Mouse (Mus musculus): ENCODE measurements around the gene Irf6. TPM values are rescaled to one million over a fixed set of nuclear protein-coding genes. Genes with fewer than 3 reads are reported as not detected.

Gene Irf6
- polyA plus RNA-seq, 1 experiment from 2014 or later: 5.9 TPM

DNA sequence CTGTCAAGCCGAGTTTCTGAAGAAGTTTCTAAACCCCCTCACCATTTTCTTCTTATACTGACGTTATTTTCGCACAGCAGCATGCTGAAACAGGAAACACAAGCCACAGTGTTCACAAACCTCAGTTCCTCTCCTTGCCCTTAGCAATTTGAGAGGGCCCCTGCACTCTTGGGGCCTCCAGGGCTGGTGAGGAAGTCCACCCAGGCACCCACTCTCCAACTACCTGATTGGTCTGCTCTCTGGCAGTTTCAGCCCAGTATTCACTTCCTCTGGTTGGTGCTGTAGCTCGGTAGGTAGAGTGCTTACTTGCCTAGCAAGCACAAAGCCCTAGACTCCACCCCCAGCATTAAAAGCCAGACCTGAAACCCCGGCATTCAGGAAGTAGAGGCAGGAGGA, 48.5 kb downstream of the Irf6 start, which contains the start of gene Traf3ip3:
Gene Traf3ip3, minus strand, starts transcription at position 321 of the 396 bp plus-strand sequence.
- no peak within 1 kb of the TSS for H3K27ac ChIP-seq (replicated peaks)
- no peak for ATAC-seq (ENCODE audit: extremely low read depth, insufficient number of reproducible peaks, low FRiP score, low TSS enrichment)

GRCm38 (mm10) chr1:193203821-193204220, 50.9 kb downstream of the Irf6 start:
- H3K9ac ChIP-seq: no peak overlapping the region
- ATAC-seq (ENCODE audit: extremely low read depth, insufficient number of reproducible peaks, low FRiP score, low TSS enrichment): no peak
- H3K4me3 ChIP-seq: no peak overlapping the region
- H3K27me3 ChIP-seq (replicated peaks): no peaks in the 10 kb centered on the region
- H3K4me2 ChIP-seq: no peak overlapping the region
- no peaks in the 10 kb centered on the region for H3K9me3 ChIP-seq
- no peak overlapping the region for H3K27ac ChIP-seq (replicated peaks)
- no peaks in the 10 kb centered on the region for H3K36me3 ChIP-seq
- 0 out of 2 replicates have a peak, but pooled peaks cover 2% of the 10 kb centered on the region for H3K4me1 ChIP-seq
- 50% methylated on average over 2 of the region's 2 CpGs for WGBS

More for the DNA sequence above, 48.5 kb downstream of the Irf6 start, which contains the start of gene Traf3ip3:
- H3K4me3 ChIP-seq: no peak within 1 kb of the TSS
- peaks cover 7% of the 10 kb centered on the region; the same call in 1 of the 2 replicates for H3K4me1 ChIP-seq
- no peak within 1 kb of the TSS for H3K9ac ChIP-seq
- no peak within 1 kb of the TSS for H3K4me2 ChIP-seq
- H3K36me3 ChIP-seq: no peaks in the 10 kb centered on the region
- no peaks in the 10 kb centered on the region for H3K9me3 ChIP-seq
- H3K27me3 ChIP-seq (replicated peaks): no peaks in the 10 kb centered on the region
- WGBS: 59% methylated on average over 5 of the region's 5 CpGs

DNA sequence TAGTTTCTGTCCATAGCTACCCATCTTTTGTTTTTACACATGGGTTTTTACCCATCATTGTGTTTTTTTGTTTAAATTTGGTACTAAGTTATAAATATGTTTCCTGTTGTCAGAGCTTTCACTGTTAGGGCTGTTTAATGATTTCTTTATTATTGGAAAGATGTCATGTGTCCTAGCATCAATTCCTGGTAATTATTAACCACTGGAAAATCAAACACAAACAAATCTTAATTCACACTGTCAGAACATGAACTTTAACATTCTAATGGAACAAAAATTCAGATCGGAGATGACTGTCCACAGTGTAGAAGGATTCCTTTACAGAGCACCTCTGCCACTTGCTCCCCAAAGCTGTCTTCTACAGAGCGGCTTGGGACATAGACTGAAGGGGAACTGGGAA, 52.5 kb downstream of the Irf6 start:
- no peak overlapping the region for H3K4me3 ChIP-seq
- H3K9ac ChIP-seq: no peak overlapping the region
- ATAC-seq (ENCODE audit: extremely low read depth, insufficient number of reproducible peaks, low FRiP score, low TSS enrichment): no peak
- 82% methylated on average over 2 of the region's 2 CpGs for WGBS
- H3K27ac ChIP-seq (replicated peaks): no peak overlapping the region
- H3K4me1 ChIP-seq: 0 out of 2 replicates have a peak, but pooled peaks cover 2% of the 10 kb centered on the region
- no peaks in the 10 kb centered on the region for H3K27me3 ChIP-seq (replicated peaks)
- no peaks in the 10 kb centered on the region for H3K9me3 ChIP-seq
- H3K36me3 ChIP-seq: no peaks in the 10 kb centered on the region
- H3K4me2 ChIP-seq: no peak overlapping the region

- Histone ChIP-seq H3K9ac (no peak within 1 kb of the TSS), H3K36me3 (no peaks in the 10 kb centered on the region), H3K27me3 (replicated peaks) (no peaks in the 10 kb centered on the region), H3K27ac (replicated peaks) (no peak within 1 kb of the TSS), H3K4me2 (no peak within 1 kb of the TSS), H3K4me3 (no peak within 1 kb of the TSS), H3K4me1 (0 out of 2 replicates have a peak, but pooled peaks cover 2% of the 10 kb centered on the region), H3K9me3 (no peaks in the 10 kb centered on the region)
- 72% methylated on average over 3 of the region's 3 CpGs for WGBS
- no peak for ATAC-seq (ENCODE audit: extremely low read depth, insufficient number of reproducible peaks, low FRiP score, low TSS enrichment)
These were observed 54.6 kb downstream of the Irf6 start, which contains the start of gene Lamb3 for GRCm38 (mm10) chr1:193207503-193207902. Lamb3 (plus strand) TSS chr1:193207699.

GRCm38 (mm10) chr1:193208178-193208577, 55.3 kb downstream of the Irf6 start:
- H3K27me3 ChIP-seq (replicated peaks): no peaks in the 10 kb centered on the region
- no peak overlapping the region for H3K4me3 ChIP-seq
- H3K36me3 ChIP-seq: no peaks in the 10 kb centered on the region
- H3K9me3 ChIP-seq: no peaks in the 10 kb centered on the region
- ATAC-seq (ENCODE audit: extremely low read depth, insufficient number of reproducible peaks, low FRiP score, low TSS enrichment): no peak
- 0 out of 2 replicates have a peak, but pooled peaks cover 2% of the 10 kb centered on the region for H3K4me1 ChIP-seq
- H3K9ac ChIP-seq: no peak overlapping the region
- no peak overlapping the region for H3K4me2 ChIP-seq
- H3K27ac ChIP-seq (replicated peaks): no peak overlapping the region
- 26% methylated on average over 2 of the region's 2 CpGs for WGBS

DNA sequence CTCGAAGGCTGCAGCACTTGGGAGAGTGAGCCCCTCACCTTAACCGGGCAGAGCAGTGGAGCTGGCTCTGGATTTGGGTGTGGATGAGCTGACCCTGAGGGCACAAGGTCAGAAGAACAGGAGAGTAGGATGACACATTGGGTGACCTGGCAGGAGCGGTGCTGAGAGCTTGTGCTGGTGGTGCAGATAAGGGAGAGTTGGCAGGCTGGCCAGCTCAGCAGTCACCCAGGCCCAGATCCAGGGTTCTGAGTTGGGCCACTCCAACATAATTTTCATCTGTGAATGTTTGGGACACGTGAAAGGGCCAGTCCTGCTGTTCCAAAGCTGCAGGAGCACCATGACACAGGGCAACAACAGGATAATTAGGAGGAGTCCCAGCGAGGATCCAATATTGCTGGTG, 58.5 kb downstream of the Irf6 start:
- 60% methylated on average over 5 of the region's 5 CpGs for WGBS
- H3K4me3 ChIP-seq: no peak overlapping the region
- H3K27ac ChIP-seq (replicated peaks): no peak overlapping the region
- ATAC-seq (ENCODE audit: extremely low read depth, insufficient number of reproducible peaks, low FRiP score, low TSS enrichment): no peak
- H3K9ac ChIP-seq: no peak overlapping the region
- H3K9me3 ChIP-seq: no peaks in the 10 kb centered on the region
- no peaks in the 10 kb centered on the region for H3K27me3 ChIP-seq (replicated peaks)
- no peaks in the 10 kb centered on the region for H3K36me3 ChIP-seq
- H3K4me2 ChIP-seq: no peak overlapping the region
- no peaks in the 10 kb centered on the region for H3K4me1 ChIP-seq

DNA sequence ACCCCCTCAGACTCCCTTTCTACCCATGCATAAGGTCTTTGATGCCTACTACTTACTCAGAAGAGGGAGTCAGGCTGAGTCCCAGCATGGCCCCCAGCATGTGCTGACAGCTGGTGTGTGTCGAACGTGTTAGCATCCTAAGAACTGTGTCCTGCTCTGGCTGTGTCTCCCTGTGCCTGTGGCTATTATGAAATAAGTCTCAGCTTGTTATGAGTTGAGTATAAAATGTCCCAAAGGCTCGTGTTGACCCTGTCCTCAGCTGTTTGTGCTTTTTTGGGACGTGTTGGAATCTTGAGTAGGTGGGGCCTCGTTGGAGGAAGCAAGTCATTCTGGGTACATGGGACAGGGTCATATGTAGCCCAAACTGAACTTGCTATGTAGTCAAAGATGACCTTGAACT, 61.1 kb downstream of the Irf6 start:
- H3K36me3 ChIP-seq: no peaks in the 10 kb centered on the region
- WGBS: 53% methylated on average over 5 of the region's 5 CpGs
- H3K27me3 ChIP-seq (replicated peaks): no peaks in the 10 kb centered on the region
- H3K4me3 ChIP-seq: no peak overlapping the region
- H3K27ac ChIP-seq (replicated peaks): no peak overlapping the region
- H3K9ac ChIP-seq: no peak overlapping the region
- no peaks in the 10 kb centered on the region for H3K9me3 ChIP-seq
- H3K4me1 ChIP-seq: no peaks in the 10 kb centered on the region
- no peak for ATAC-seq (ENCODE audit: extremely low read depth, insufficient number of reproducible peaks, low FRiP score, low TSS enrichment)
- no peak overlapping the region for H3K4me2 ChIP-seq

DNA sequence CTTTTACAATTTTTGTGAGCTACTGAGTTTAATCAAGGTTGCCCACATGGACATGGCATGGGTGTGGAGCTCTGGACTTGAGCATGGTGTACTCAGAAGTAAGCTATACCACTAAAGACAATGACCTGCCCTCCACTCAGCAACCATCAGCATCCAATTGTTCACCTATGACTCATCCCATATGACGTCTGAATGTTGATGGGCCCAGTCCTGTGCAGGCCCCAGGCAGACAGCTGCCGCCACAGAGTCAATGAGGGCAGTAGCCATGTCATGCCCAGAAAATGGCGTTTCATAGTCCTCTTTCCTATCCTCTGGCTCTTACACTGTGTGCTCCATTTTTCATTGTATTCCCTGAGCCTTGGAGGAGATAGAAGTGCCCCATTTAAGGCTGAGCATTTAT, 63.1 kb downstream of the Irf6 start:
- H3K4me1 ChIP-seq: no peaks in the 10 kb centered on the region
- no peaks in the 10 kb centered on the region for H3K36me3 ChIP-seq
- no peak overlapping the region for H3K9ac ChIP-seq
- no peaks in the 10 kb centered on the region for H3K27me3 ChIP-seq (replicated peaks)
- no peak overlapping the region for H3K4me3 ChIP-seq
- H3K27ac ChIP-seq (replicated peaks): no peak overlapping the region
- H3K4me2 ChIP-seq: no peak overlapping the region
- H3K9me3 ChIP-seq: no peaks in the 10 kb centered on the region
- WGBS: 57% methylated on average over 3 of the region's 3 CpGs
- ATAC-seq (ENCODE audit: extremely low read depth, insufficient number of reproducible peaks, low FRiP score, low TSS enrichment): no peak

DNA sequence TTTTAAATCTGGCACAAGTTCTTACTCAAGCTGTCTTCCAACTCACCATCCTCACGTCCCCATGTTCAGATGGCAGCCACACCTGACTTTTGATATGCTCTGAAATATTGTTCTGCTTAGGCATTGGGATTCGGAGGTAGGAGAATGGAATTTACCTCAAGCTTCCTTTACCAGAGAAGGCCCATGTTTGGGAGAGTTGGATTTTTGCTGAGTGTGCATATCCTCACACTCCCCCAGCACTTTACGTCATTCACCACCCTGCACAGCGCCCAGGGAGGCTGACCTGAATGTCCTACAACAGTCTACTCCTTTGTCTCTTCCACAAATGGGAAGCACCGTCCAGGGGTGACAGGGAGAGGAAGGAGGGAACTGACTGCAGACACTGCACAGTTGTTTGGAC, 67.5 kb downstream of the Irf6 start:
- no peaks in the 10 kb centered on the region for H3K36me3 ChIP-seq
- H3K4me3 ChIP-seq: no peak overlapping the region
- no peak for ATAC-seq (ENCODE audit: extremely low read depth, insufficient number of reproducible peaks, low FRiP score, low TSS enrichment)
- no peak overlapping the region for H3K27ac ChIP-seq (replicated peaks)
- H3K9ac ChIP-seq: no peak overlapping the region
- H3K4me1 ChIP-seq: no peaks in the 10 kb centered on the region
- WGBS: 49% methylated on average over 5 of the region's 5 CpGs
- no peak overlapping the region for H3K4me2 ChIP-seq
- no peaks in the 10 kb centered on the region for H3K9me3 ChIP-seq
- no peaks in the 10 kb centered on the region for H3K27me3 ChIP-seq (replicated peaks)

Other genes with a start within 250 kb of the Irf6 start
- gene Syt14, start 117.3 kb upstream of the Irf6 start, polyA plus RNA-seq (2015; fragmentation: Nextera tagmentation; extraction: Ambion mirVana): 0.78 and 0.79 TPM in 2 replicates
- gene Diexf, start 22.8 kb upstream of the Irf6 start, polyA plus RNA-seq (2015; fragmentation: Nextera tagmentation; extraction: Ambion mirVana): 4.9 and 5.7 TPM in 2 replicates
- 11.1 and 12.8 TPM in 2 replicates for gene A130010J15Rik, start 14.9 kb downstream of the Irf6 start, polyA plus RNA-seq (2015; fragmentation: Nextera tagmentation; extraction: Ambion mirVana)
- gene Traf3ip3, start 48.6 kb downstream of the Irf6 start, polyA plus RNA-seq (2015; fragmentation: Nextera tagmentation; extraction: Ambion mirVana): 1.3 and 1.4 TPM in 2 replicates
- 2.3 and 2.5 TPM in 2 replicates for gene Lamb3, start 54.6 kb downstream of the Irf6 start, polyA plus RNA-seq (2015; fragmentation: Nextera tagmentation; extraction: Ambion mirVana)
- gene Hsd11b1, start 111.0 kb downstream of the Irf6 start, polyA plus RNA-seq (2015; fragmentation: Nextera tagmentation; extraction: Ambion mirVana): 1.3 and 1.9 TPM in 2 replicates
- 50.8 and 60.1 TPM in 2 replicates for gene G0s2, start 120.1 kb downstream of the Irf6 start, polyA plus RNA-seq (2015; fragmentation: Nextera tagmentation; extraction: Ambion mirVana)
- 7.5 and 8.3 TPM in 2 replicates for gene Camk1g, start 217.2 kb downstream of the Irf6 start, polyA plus RNA-seq (2015; fragmentation: Nextera tagmentation; extraction: Ambion mirVana)

Data from heart, embryonic 13.5 days (tissue).